Mouse (Mus musculus) spleen, postnatal 36 days (tissue): ENCODE measurements around the gene Plcl1.

ENCODE experiments used
- DNase-seq, 2 experiments: peaks; one replicate each; pipeline ENCODE4 v3.0.0; 2022; ENCODE audit warnings: low spot score in 2 of 2, mixed read lengths in 1 of 2

The Plcl1 gene

GRCm38 (mm10) chr1:55704707-55705106 is 299.0 kb downstream of the Plcl1 start:
- no peak for DNase-seq

GRCm38 (mm10) chr1:55705173-55705572 is 299.5 kb downstream of the Plcl1 start:
- no peak for DNase-seq

GRCm38 (mm10) chr1:55705756-55706155 is 300.0 kb downstream of the Plcl1 start:
- DNase-seq: no peak

GRCm38 (mm10) chr1:55706933-55707332 is 301.2 kb downstream of the Plcl1 start:
- no peak for DNase-seq

- DNase-seq: no peak
Measured at GRCm38 (mm10) chr1:55717283-55717803, 311.6 kb downstream of the Plcl1 start.

GRCm38 (mm10) chr1:55725428-55725827 is 319.7 kb downstream of the Plcl1 start:
- DNase-seq: no peak

- no peak for DNase-seq
Measured at GRCm38 (mm10) chr1:55729332-55729731, 323.6 kb downstream of the Plcl1 start.

GRCm38 (mm10) chr1:55732951-55733350 is 327.2 kb downstream of the Plcl1 start:
- no peak for DNase-seq

GRCm38 (mm10) chr1:55736054-55736740 is 330.5 kb downstream of the Plcl1 start:
- peak; percentile 41 to 46 for DNase-seq

GRCm38 (mm10) chr1:55736762-55737288 is 331.1 kb downstream of the Plcl1 start:
- DNase-seq: no peak

GRCm38 (mm10) chr1:55738746-55739365 is 333.1 kb downstream of the Plcl1 start:
- DNase-seq: peak; percentile 81 to 85

- no peak for DNase-seq
Measured at GRCm38 (mm10) chr1:55741885-55742284, 336.2 kb downstream of the Plcl1 start.

- no peak for DNase-seq
Measured at GRCm38 (mm10) chr1:55748516-55748915, 342.8 kb downstream of the Plcl1 start.

GRCm38 (mm10) chr1:55749770-55750169 is 344.0 kb downstream of the Plcl1 start:
- no peak for DNase-seq

- peak; percentile 37 to 41 for DNase-seq
Measured at GRCm38 (mm10) chr1:55755742-55756141, 350.0 kb downstream of the Plcl1 start.

- DNase-seq: peak; percentile 21 to 27
Measured at GRCm38 (mm10) chr1:55762284-55762683, 356.6 kb downstream of the Plcl1 start.

GRCm38 (mm10) chr1:55763171-55763570 is 357.4 kb downstream of the Plcl1 start:
- no peak for DNase-seq

GRCm38 (mm10) chr1:55766743-55767142 is 361.0 kb downstream of the Plcl1 start:
- no peak for DNase-seq

GRCm38 (mm10) chr1:55770072-55770785 is 364.5 kb downstream of the Plcl1 start:
- no peak for DNase-seq

GRCm38 (mm10) chr1:55792817-55793216 is 387.1 kb downstream of the Plcl1 start:
- DNase-seq: peak; percentile 11 to 23
